Mouse (Mus musculus) forebrain, postnatal 0 days (tissue): Measurements from ENCODE around the gene Nfkb1. TPM values are rescaled to one million over a fixed set of nuclear protein-coding genes. Genes with fewer than 3 reads are reported as not detected.
A peak's percentile ranks its signal among the peaks of the same experiment; 100 is the strongest.

Source experiments
- ATAC-seq: fragments of 200-750 bp; cut with Nextera tagmentation; 2 replicates; pipeline ENCODE4 v1.8.0; 2017; ENCODE audit warnings: mild to moderate bottlenecking, moderate library complexity
- DNase-seq: peaks from one replicate; pipeline ENCODE4 v3.0.0-alpha.2; 2015
- H3K27ac ChIP-seq: fragments of 300-500 bp; sonication (generic); 2 replicates; pipeline ENCODE4 v1.5.1; 2014; ENCODE audit warnings: low read depth, mild to moderate bottlenecking, antibody characterized with exemption, low read length, moderate library complexity, mixed read lengths
- H3K27me3 ChIP-seq: fragments of 300-500 bp; sonication (generic); 2 replicates; pipeline ENCODE4 v1.6.1; 2014; ENCODE audit warnings: mild to moderate bottlenecking, low read length, mixed read lengths; ENCODE audit not compliant: insufficient read depth
- H3K36me3 ChIP-seq: fragments of 300-500 bp; sonication (generic); 2 replicates; pipeline ENCODE4 v1.6.1; 2014; ENCODE audit warnings: mild to moderate bottlenecking, moderate library complexity; ENCODE audit not compliant: insufficient read depth
- H3K4me1 ChIP-seq: fragments of 300-500 bp; sonication (generic); 2 replicates; pipeline ENCODE4 v1.6.1; 2014; ENCODE audit warnings: antibody characterized with exemption; ENCODE audit not compliant: insufficient read depth
- H3K4me2 ChIP-seq: fragments of 300-500 bp; sonication (generic); 2 replicates; pipeline ENCODE4 v1.6.1; 2014; ENCODE audit warnings: low read depth, mild to moderate bottlenecking, moderate library complexity
- H3K4me3 ChIP-seq: fragments of 300-500 bp; sonication (generic); 2 replicates; pipeline ENCODE4 v1.5.1; 2014; ENCODE audit warnings: low read depth, low read length, mixed read lengths
- H3K9ac ChIP-seq: fragments of 300-500 bp; sonication (generic); 2 replicates; pipeline ENCODE4 v1.6.1; 2014; ENCODE audit warnings: mild to moderate bottlenecking
- H3K9me3 ChIP-seq: fragments of 300-500 bp; sonication (generic); 2 replicates; pipeline ENCODE4 v1.6.1; 2016; ENCODE audit warnings: low read length
- CTCF ChIP-seq: sonication (generic); IDR thresholded peaks from 2 replicates; pipeline ENCODE4 v1.5.1; 2016; ENCODE audit warnings: antibody characterized with exemption, control low read depth, low read depth
- WGBS: fragments of 180-500 bp; shearing (Covaris S2); extraction: QIAGEN DNeasy Blood & Tissue Kit; methylation state at CpG from one replicate; pipeline ENCODE4 v1.1.7; 2014; 5-methylcytosine and 5-hydroxymethylcytosine counted together
- polyA plus RNA-seq: library from polyadenylated mRNA; unstranded; fragments of >200 nt; fragmentation: Nextera tagmentation; extraction: Ambion mirVana; gene quantifications from 2 replicates; pipeline ENCODE4 v1.2.1, GENCODE M21; 2015
- total RNA-seq: library from RNA; depleted of rRNA; stranded (reverse); fragments of >200 nt; gene quantifications from 2 replicates; pipeline ENCODE4 v1.2.3, GENCODE M21; 2014

Gene Nfkb1
- total and polyA plus RNA-seq, 2 experiments from 2014 or later = 4.4 to 22.5 TPM

GRCm38 (mm10) chr3:135702658-135703057 lies 11.3 kb upstream of the Nfkb1 start:
- H3K4me2 ChIP-seq = no peak overlapping the region
- no peaks in the 10 kb centered on the region for H3K36me3 ChIP-seq
- DNase-seq = no peak
- no peaks in the 10 kb centered on the region for H3K27me3 ChIP-seq
- H3K4me1 ChIP-seq = no peaks in the 10 kb centered on the region
- ATAC-seq = no peak
- H3K9ac ChIP-seq = no peak overlapping the region
- no peak overlapping the region for H3K4me3 ChIP-seq
- no peak overlapping the region for H3K27ac ChIP-seq
- TF ChIP-seq CTCF = no peak
- no peaks in the 10 kb centered on the region for H3K9me3 ChIP-seq
- WGBS = 86% methylated on average over 5 of the region's 5 CpGs

GRCm38 (mm10) chr3:135699523-135700264 lies 8.3 kb upstream of the Nfkb1 start:
- Histone ChIP-seq H3K4me1 (no peaks in the 10 kb centered on the region), H3K27ac (no peak overlapping the region), H3K36me3 (no peaks in the 10 kb centered on the region), H3K4me2 (no peak overlapping the region), H3K9me3 (no peaks in the 10 kb centered on the region), H3K4me3 (no peak overlapping the region), H3K9ac (no peak overlapping the region), H3K27me3 (no peaks in the 10 kb centered on the region)
- no peak for TF ChIP-seq CTCF
- DNase-seq (no peak), ATAC-seq (no peak)
- 64% methylated on average over 10 of the region's 10 CpGs for WGBS

GRCm38 (mm10) chr3:135698466-135698975 lies 7.2 kb upstream of the Nfkb1 start:
- no peak for ATAC-seq
- no peak for DNase-seq
- no peaks in the 10 kb centered on the region for H3K27me3 ChIP-seq
- no peaks in the 10 kb centered on the region for H3K36me3 ChIP-seq
- H3K9me3 ChIP-seq = no peaks in the 10 kb centered on the region
- no peak for TF ChIP-seq CTCF
- 40% methylated on average over 12 of the region's 12 CpGs for WGBS
- H3K4me1 ChIP-seq = no peaks in the 10 kb centered on the region
- H3K4me3 ChIP-seq = no peak overlapping the region
- no peak overlapping the region for H3K27ac ChIP-seq
- H3K9ac ChIP-seq = no peak overlapping the region
- no peak overlapping the region for H3K4me2 ChIP-seq

GRCm38 (mm10) chr3:135696262-135696661 lies 4.9 kb upstream of the Nfkb1 start:
- H3K9me3 ChIP-seq = no peaks in the 10 kb centered on the region
- WGBS = 90% methylated on average over 8 of the region's 8 CpGs
- no peak for DNase-seq
- no peak overlapping the region for H3K4me3 ChIP-seq
- no peaks in the 10 kb centered on the region for H3K36me3 ChIP-seq
- H3K4me1 ChIP-seq = peaks cover 6% of the 10 kb centered on the region; the same call in 1 of the 2 replicates
- no peak for TF ChIP-seq CTCF
- H3K27ac ChIP-seq = no peak overlapping the region
- no peak for ATAC-seq
- no peak overlapping the region for H3K9ac ChIP-seq
- no peaks in the 10 kb centered on the region for H3K27me3 ChIP-seq
- H3K4me2 ChIP-seq = no peak overlapping the region

- ATAC-seq = no peak
These were observed 1.7 kb upstream of the Nfkb1 start for GRCm38 (mm10) chr3:135692999-135693398.

GRCm38 (mm10) chr3:135690568-135691190 lies 668 bp downstream of the Nfkb1 start:
- ATAC-seq (peak; percentile 70), DNase-seq (peak; percentile 47)
- Histone ChIP-seq H3K4me3 (peak overlapping the region; percentile 79), H3K27ac (peak overlapping the region; percentile 89), H3K27me3 (no peaks in the 10 kb centered on the region), H3K4me2 (peak overlapping the region; percentile 83), H3K4me1 (peaks cover 9% of the 10 kb centered on the region; the same call in 1 of the 2 replicates), H3K9me3 (no peaks in the 10 kb centered on the region), H3K9ac (peak overlapping the region; percentile 95), H3K36me3 (no peaks in the 10 kb centered on the region)
- no peak for TF ChIP-seq CTCF
- under 1% methylated on average over 46 of the region's 47 CpGs for WGBS

More at GRCm38 (mm10) chr3:135692999-135693398, 1.7 kb upstream of the Nfkb1 start:
- DNase-seq = peak; percentile 22
- Histone ChIP-seq H3K27me3 (no peaks in the 10 kb centered on the region), H3K4me1 (peaks cover 9% of the 10 kb centered on the region; the same call in 1 of the 2 replicates), H3K36me3 (no peaks in the 10 kb centered on the region), H3K27ac (no peak overlapping the region), H3K4me2 (no peak overlapping the region), H3K9ac (no peak overlapping the region), H3K9me3 (no peaks in the 10 kb centered on the region), H3K4me3 (no peak overlapping the region)
- 19% methylated on average over 3 of the region's 3 CpGs for WGBS
- TF ChIP-seq CTCF = no peak
